Mouse (Mus musculus) midbrain, postnatal 0 days (tissue): Measurements from ENCODE around the gene Gpi1. TPM values are rescaled to one million over a fixed set of nuclear protein-coding genes. Genes with fewer than 3 reads are reported as not detected.

Experiments
- ATAC-seq: fragments of 200-750 bp; cut with Nextera tagmentation; 2 replicates; pipeline ENCODE4 v1.8.0; 2017; ENCODE audit warnings: moderate number of reproducible peaks, mild to moderate bottlenecking, moderate TSS enrichment, moderate library complexity; ENCODE audit not compliant: low FRiP score
- DNase-seq: peaks from one replicate; pipeline ENCODE4 v3.0.0-alpha.2; 2015; ENCODE audit warnings: low spot score
- H3K27ac ChIP-seq: fragments of 300-500 bp; sonication (generic); 2 replicates; pipeline ENCODE4 v1.5.1; 2014; ENCODE audit warnings: low read depth, mild to moderate bottlenecking, low read length, mixed read lengths
- H3K27me3 ChIP-seq: fragments of 300-500 bp; sonication (generic); 2 replicates; pipeline ENCODE4 v1.6.1; 2014; ENCODE audit warnings: low read length, control low read depth, mixed read lengths; ENCODE audit not compliant: insufficient read depth
- H3K36me3 ChIP-seq: fragments of 300-500 bp; sonication (generic); 2 replicates; pipeline ENCODE4 v1.6.1; 2014; ENCODE audit warnings: low read length, control low read depth, mixed read lengths; ENCODE audit not compliant: insufficient read depth
- H3K4me1 ChIP-seq: fragments of 300-500 bp; sonication (generic); 2 replicates; pipeline ENCODE4 v1.6.1; 2014; ENCODE audit warnings: mild to moderate bottlenecking, control low read depth, antibody characterized with exemption, low read length, mixed read lengths; ENCODE audit not compliant: insufficient read depth
- H3K4me2 ChIP-seq: fragments of 300-500 bp; sonication (generic); 2 replicates; pipeline ENCODE4 v1.6.1; 2014; ENCODE audit warnings: low read depth, mild to moderate bottlenecking, low read length, mixed read lengths; ENCODE audit not compliant: poor library complexity, severe bottlenecking
- H3K4me3 ChIP-seq: fragments of 300-500 bp; sonication (generic); 2 replicates; pipeline ENCODE4 v1.5.1; 2014; ENCODE audit warnings: low read depth, mild to moderate bottlenecking, low read length, moderate library complexity
- H3K9ac ChIP-seq: fragments of 300-500 bp; sonication (generic); replicated peaks from 2 replicates; pipeline ENCODE4 v1.6.1; 2014; ENCODE audit warnings: mild to moderate bottlenecking, low read length, moderate library complexity, mixed read lengths; ENCODE audit not compliant: poor library complexity, severe bottlenecking
- H3K9me3 ChIP-seq: fragments of 300-500 bp; sonication (generic); 2 replicates; pipeline ENCODE4 v1.6.1; 2016; ENCODE audit warnings: low read length, control low read depth
- CTCF ChIP-seq: IDR thresholded peaks from 2 replicates; pipeline ENCODE4 v1.5.1; 2016; ENCODE audit warnings: antibody characterized with exemption, mild to moderate bottlenecking
- WGBS: fragments of 180-500 bp; shearing (Covaris S2); extraction: QIAGEN DNeasy Blood & Tissue Kit; methylation state at CpG from one replicate; pipeline ENCODE4 v1.1.7; 2014; 5-methylcytosine and 5-hydroxymethylcytosine counted together
- polyA plus RNA-seq: library from polyadenylated mRNA; unstranded; fragments of >200 nt; fragmentation: Nextera tagmentation; extraction: Ambion mirVana; gene quantifications from 2 replicates; pipeline ENCODE4 v1.2.1, GENCODE M21; 2015
- total RNA-seq: library from RNA; depleted of rRNA; stranded (reverse); fragments of >200 nt; gene quantifications from 2 replicates; pipeline ENCODE4 v1.2.3, GENCODE M21; 2014

The Gpi1 gene
- total and polyA plus RNA-seq, 2 experiments from 2014 or later, result 325 to 357 TPM

DNA sequence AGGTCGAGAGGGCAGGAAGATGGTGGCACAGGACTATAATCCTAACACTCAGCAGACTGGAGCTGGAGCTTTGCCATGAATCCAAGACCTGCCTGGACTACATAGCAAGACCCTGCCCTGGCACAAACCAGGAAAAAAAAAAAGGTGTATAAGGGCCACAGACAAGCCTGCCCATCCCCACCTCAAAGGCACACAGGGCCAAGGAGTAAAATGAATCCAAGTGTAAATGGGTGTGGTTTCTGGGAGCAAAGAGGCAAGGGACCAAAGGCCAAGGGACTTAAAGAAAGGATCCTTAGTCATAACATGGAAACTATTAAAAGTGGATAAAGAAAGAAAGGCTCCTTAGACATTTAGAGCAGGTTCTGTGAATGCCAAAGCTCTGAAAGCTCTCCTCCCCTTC lies 11.6 kb downstream of the Gpi1 start:
- Histone ChIP-seq H3K36me3 (peaks cover 72% of the 10 kb centered on the region), H3K4me3 (no peak overlapping the region), H3K27me3 (no peaks in the 10 kb centered on the region), H3K9me3 (no peaks in the 10 kb centered on the region), H3K4me2 (no peak overlapping the region), H3K4me1 (no peaks in the 10 kb centered on the region), H3K27ac (no peak overlapping the region), H3K9ac (no peak overlapping the region)
- no peak for TF ChIP-seq CTCF
- 75% methylated on average over 1 of the region's 1 CpGs for WGBS
- no peak for ATAC-seq
- no peak for DNase-seq

DNA sequence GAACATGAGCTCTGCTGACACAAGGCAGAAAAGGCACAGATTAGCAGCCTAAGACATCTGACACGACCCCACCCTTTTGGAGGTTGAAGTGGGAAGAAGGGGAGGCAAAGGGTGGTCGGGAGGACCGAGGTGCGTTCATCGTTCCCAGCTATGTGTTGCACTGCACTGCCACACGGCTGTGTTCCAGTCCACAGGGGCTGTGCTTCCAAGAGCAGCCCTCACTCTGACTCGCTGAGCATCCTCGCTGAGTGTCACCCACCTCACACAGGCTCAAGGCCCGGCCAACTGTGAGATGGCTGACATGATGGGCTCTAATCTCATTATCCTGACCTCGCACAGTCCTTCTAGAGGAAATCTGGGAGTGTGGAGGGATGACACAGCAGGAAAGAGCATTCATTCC lies 13.7 kb downstream of the Gpi1 start:
- Histone ChIP-seq H3K9me3 (no peaks in the 10 kb centered on the region), H3K27ac (no peak overlapping the region), H3K27me3 (no peaks in the 10 kb centered on the region), H3K4me1 (no peaks in the 10 kb centered on the region), H3K36me3 (peaks cover 75% of the 10 kb centered on the region), H3K4me3 (no peak overlapping the region), H3K4me2 (no peak overlapping the region), H3K9ac (no peak overlapping the region)
- DNase-seq (no peak), ATAC-seq (no peak)
- no peak for TF ChIP-seq CTCF
- 92% methylated on average over 10 of the region's 10 CpGs for WGBS

DNA sequence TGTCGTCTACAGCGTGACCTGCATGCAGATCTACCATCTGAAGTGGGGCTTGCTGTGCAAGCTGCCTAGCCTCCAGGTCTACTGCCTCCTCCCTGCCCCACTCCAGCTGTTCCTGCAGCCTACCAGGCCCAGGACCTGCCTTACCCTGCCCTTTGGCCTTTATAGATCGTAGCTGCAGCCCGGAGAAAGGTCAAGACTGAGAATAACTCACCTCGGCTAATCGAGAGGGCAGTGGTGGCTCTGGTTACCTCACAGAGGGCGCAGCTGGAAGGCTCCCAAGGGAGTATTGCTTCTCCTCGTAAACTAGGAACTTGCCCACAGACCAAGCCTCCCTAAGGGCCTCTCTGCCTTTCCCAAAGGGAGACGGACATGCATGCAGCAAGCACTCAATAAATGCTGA lies 14.7 kb downstream of the Gpi1 start:
- Histone ChIP-seq H3K27me3 (no peaks in the 10 kb centered on the region), H3K27ac (no peak overlapping the region), H3K4me3 (no peak overlapping the region), H3K9ac (no peak overlapping the region), H3K4me2 (no peak overlapping the region), H3K9me3 (no peaks in the 10 kb centered on the region), H3K36me3 (peaks cover 76% of the 10 kb centered on the region), H3K4me1 (no peaks in the 10 kb centered on the region)
- TF ChIP-seq CTCF, result no peak
- 94% methylated on average over 9 of the region's 9 CpGs for WGBS
- ATAC-seq (no peak), DNase-seq (no peak)

DNA sequence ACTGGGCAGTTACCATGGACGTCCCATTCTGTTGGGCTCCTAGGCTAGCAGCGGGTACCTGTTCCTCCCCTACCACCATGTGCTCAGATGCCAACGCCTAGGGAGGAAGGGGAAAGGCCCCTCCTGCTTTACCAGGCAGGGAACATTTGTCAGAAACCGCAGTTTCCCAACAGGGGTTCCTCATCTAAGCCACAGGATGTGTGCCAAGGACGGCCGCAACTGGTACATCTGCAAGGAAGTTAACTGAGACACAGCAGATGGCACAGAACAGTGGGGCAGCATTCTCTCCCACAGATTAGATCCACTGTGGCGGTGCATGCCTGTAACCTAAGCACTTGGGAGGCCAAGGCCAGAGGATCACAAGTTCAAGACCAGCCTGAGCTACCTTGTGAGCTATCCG lies 15.5 kb downstream of the Gpi1 start:
- WGBS, result 90% methylated on average over 8 of the region's 8 CpGs
- no peak for DNase-seq
- H3K36me3 ChIP-seq, result peaks cover 79% of the 10 kb centered on the region
- no peak overlapping the region for H3K9ac ChIP-seq
- H3K4me2 ChIP-seq, result no peak overlapping the region
- no peak for ATAC-seq
- no peak for TF ChIP-seq CTCF
- H3K27ac ChIP-seq, result no peak overlapping the region
- no peaks in the 10 kb centered on the region for H3K9me3 ChIP-seq
- no peaks in the 10 kb centered on the region for H3K4me1 ChIP-seq
- no peak overlapping the region for H3K4me3 ChIP-seq
- no peaks in the 10 kb centered on the region for H3K27me3 ChIP-seq

DNA sequence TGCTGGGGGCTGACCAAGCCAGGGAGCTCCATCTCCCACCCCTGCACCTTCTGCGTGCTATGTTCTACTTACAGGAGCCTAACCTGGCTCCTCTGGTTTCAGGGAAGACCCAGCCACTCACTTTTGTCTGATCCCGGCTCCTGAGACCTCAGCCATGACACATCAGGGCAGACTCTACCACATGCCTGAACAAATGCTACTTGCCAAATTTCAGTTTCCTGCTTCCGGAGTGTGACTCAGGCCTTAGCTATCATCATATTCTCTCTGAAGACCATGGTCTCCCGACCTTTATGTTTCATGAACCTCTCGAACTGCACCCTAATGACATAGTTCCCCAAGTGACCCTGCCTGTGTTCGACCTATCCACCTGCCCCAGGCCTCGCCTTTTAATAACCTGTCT lies 16.9 kb downstream of the Gpi1 start:
- Histone ChIP-seq H3K4me2 (no peak overlapping the region), H3K36me3 (peaks cover 84% of the 10 kb centered on the region), H3K9ac (no peak overlapping the region), H3K27me3 (no peaks in the 10 kb centered on the region), H3K4me1 (no peaks in the 10 kb centered on the region), H3K4me3 (no peak overlapping the region), H3K27ac (no peak overlapping the region), H3K9me3 (no peaks in the 10 kb centered on the region)
- no peak for ATAC-seq
- no peak for TF ChIP-seq CTCF
- DNase-seq, result no peak
- WGBS, result 95% methylated on average over 7 of the region's 7 CpGs

GRCm38 (mm10) chr7:34208027-34208745 lies 21.9 kb downstream of the Gpi1 start:
- Histone ChIP-seq H3K4me1 (no peaks in the 10 kb centered on the region), H3K27ac (no peak overlapping the region), H3K9ac (no peak overlapping the region), H3K4me2 (no peak overlapping the region), H3K9me3 (no peaks in the 10 kb centered on the region), H3K36me3 (peaks cover 90% of the 10 kb centered on the region), H3K27me3 (no peaks in the 10 kb centered on the region), H3K4me3 (no peak overlapping the region)
- ATAC-seq, result no peak
- peak; percentile 22; the same call in 1 of the 2 replicates for TF ChIP-seq CTCF
- 90% methylated on average over 9 of the region's 9 CpGs for WGBS
- no peak for DNase-seq
